Mouse (Mus musculus): Measurements from ENCODE around the gene Clock.

DNA sequence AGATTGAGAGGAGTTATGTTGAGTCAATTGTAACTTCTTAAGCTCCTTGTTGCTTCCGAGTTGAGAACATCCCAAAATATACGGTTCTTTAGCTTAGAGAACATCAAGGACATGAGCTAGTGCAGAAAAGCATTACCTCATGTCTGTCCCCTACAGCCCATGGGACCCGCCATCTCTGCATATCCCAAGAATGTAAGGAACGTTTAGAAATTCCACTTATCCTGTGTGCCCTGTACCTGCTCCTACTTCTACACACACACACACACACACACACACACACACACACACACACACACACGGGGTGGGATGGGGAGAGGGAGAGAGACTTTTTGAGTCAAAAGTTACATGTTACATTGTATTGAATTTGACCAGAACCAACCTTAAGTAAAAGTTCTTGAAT is 46.9 kb upstream of the Clock start:
- TF ChIP-seq EP300 (IDR thresholded peaks at IDR 0.05; ENCODE audit: low read depth), result no peak
- TF ChIP-seq CTCF (IDR thresholded peaks at IDR 0.05; ENCODE audit: low read depth), result no peak

All from liver, embryonic 14.5 days (tissue).